Mouse (Mus musculus) activated CD4-positive, CD25-positive, alpha-beta regulatory T cell (primary cell): Measurements from ENCODE around the gene Gm7792. TPM values are rescaled to one million over a fixed set of nuclear protein-coding genes. Genes with fewer than 3 reads are reported as not detected.

Experiments used
- polyA plus RNA-seq, 2 experiments: library from polyadenylated mRNA; unstranded; fragments of 100-300 nt; shearing (Covaris generic); gene quantifications; one replicate each; pipeline ENCODE4 v1.2.1; 2017

The Gm7792 gene
- under 1 TPM in 1 of 2 experiments, not detected in 1; 0.09 TPM for polyA plus RNA-seq

DNA sequence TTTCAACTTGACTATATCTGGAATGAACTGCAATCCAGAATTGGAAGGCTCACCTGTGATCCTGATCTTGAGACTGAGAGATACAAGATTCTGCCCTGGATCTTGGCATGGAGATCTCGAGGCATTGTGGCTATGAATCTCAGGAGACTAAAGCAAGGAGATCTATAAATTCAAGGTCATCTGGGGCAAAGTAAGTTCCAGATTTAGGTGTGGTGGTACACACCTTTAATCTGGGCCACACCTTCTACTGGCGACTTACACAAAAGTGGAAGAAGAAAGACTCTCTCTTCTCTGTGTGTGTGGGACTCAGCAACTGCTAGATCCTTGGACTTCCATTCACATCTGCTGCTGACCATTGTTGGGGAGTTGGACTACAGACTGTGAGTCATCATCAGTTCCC is at the start of gene Gm7792:
Gene Gm7792 (plus strand): TSS at position 301 of the 400 bp plus-strand sequence.

Other genes with a start within 250 kb of the Gm7792 start
- 1 to 10 TPM in 1 of 2 experiments, not detected in 1; 1.2 TPM for gene C87414, start 172.2 kb upstream of the Gm7792 start, polyA plus RNA-seq
- gene Gm16429, start 85.3 kb downstream of the Gm7792 start, polyA plus RNA-seq = not detected
- gene BC061212, start 226.8 kb downstream of the Gm7792 start, polyA plus RNA-seq = not detected
- under 1 TPM in 1 of 2 experiments, not detected in 1; 0.14 TPM for gene Gm6351, start 232.6 kb downstream of the Gm7792 start, polyA plus RNA-seq